Mouse (Mus musculus) G1E (cell line): ENCODE data around the gene Myo6. TPM values are rescaled to one million over a fixed set of nuclear protein-coding genes. Genes with fewer than 3 reads are reported as not detected.

ENCODE experiments used
- ATAC-seq: 2 replicates; pipeline ENCODE4 v1.8.0; 2016; ENCODE audit warnings: mild to moderate bottlenecking; ENCODE audit not compliant: insufficient number of reproducible peaks, poor library complexity, low FRiP score, severe bottlenecking; ENCODE audit errors: extremely low read depth
- DNase-seq: peaks from one replicate; pipeline ENCODE4 v3.0.0; 2012; ENCODE audit warnings: low spot score
- H3K27me3 ChIP-seq: 2 replicates; pipeline ENCODE4 v1.6.1; 2012; ENCODE audit warnings: mild to moderate bottlenecking, low read length, inconsistent platforms; ENCODE audit not compliant: insufficient read depth
- H3K36me3 ChIP-seq: replicated peaks from 2 replicates; pipeline ENCODE3; 2012; ENCODE audit warnings: mild to moderate bottlenecking, inconsistent platforms
- H3K4me1 ChIP-seq: 2 replicates; pipeline ENCODE4 v1.6.1; 2012; ENCODE audit warnings: low read depth, low read length, inconsistent platforms, mixed read lengths; ENCODE audit not compliant: insufficient read depth
- H3K4me3 ChIP-seq: 2 replicates; pipeline ENCODE4 v1.5.1; 2012; ENCODE audit warnings: low read depth, mild to moderate bottlenecking, inconsistent platforms, low read length, moderate library complexity, mixed read lengths
- H3K9me3 ChIP-seq: replicated peaks from 2 replicates; pipeline ENCODE4 v1.6.1; 2012; ENCODE audit warnings: inconsistent platforms
- CTCF ChIP-seq: IDR thresholded peaks from 2 replicates; pipeline ENCODE4 v1.5.1; 2012; ENCODE audit warnings: low read depth, low read length, inconsistent platforms, mixed read lengths
- GATA1 ChIP-seq: IDR thresholded peaks from 2 replicates; pipeline ENCODE4 v1.6.1; 2012; ENCODE audit warnings: borderline replicate concordance, low read length, inconsistent platforms, mixed read lengths
- GATA2 ChIP-seq: IDR thresholded peaks from 2 replicates; pipeline ENCODE4 v1.6.1; 2012; ENCODE audit warnings: low read depth, low read length, inconsistent platforms, borderline replicate concordance
- POLR2AphosphoS5 ChIP-seq: IDR thresholded peaks from 2 replicates; pipeline ENCODE4 v1.6.1; 2012; ENCODE audit warnings: low read depth, low read length, inconsistent platforms; ENCODE audit not compliant: insufficient replicate concordance
- TAL1 ChIP-seq: conservative IDR thresholded peaks from 2 replicates; pipeline ENCODE4 v1.6.1; 2012; ENCODE audit warnings: low read depth, low read length, inconsistent platforms, mixed read lengths
- polyA plus RNA-seq: library from polyadenylated mRNA; stranded (reverse); fragments of >175 nt; gene quantifications from 2 replicates; pipeline ENCODE4 v1.2.3, GENCODE M21; 2012
- total RNA-seq, 2 experiments: library from RNA; stranded (forward) in 1 of 2; stranded (reverse) in 1 of 2; fragments of 200-1000 nt in 1 of 2; fragments of >200 nt in 1 of 2; fragmentation: Nextera tagmentation in 1 of 2; gene quantifications; 2 replicates each; pipeline ENCODE4 v1.2.3; 2014 to 2017

The Myo6 gene
- total RNA-seq (2014; fragmentation: Nextera tagmentation) (11.5 and 17.6 TPM in 2 replicates), total RNA-seq (2017) (8.0 and 13.5 TPM in 2 replicates), polyA plus RNA-seq (4.9 and 8.2 TPM in 2 replicates)

DNA sequence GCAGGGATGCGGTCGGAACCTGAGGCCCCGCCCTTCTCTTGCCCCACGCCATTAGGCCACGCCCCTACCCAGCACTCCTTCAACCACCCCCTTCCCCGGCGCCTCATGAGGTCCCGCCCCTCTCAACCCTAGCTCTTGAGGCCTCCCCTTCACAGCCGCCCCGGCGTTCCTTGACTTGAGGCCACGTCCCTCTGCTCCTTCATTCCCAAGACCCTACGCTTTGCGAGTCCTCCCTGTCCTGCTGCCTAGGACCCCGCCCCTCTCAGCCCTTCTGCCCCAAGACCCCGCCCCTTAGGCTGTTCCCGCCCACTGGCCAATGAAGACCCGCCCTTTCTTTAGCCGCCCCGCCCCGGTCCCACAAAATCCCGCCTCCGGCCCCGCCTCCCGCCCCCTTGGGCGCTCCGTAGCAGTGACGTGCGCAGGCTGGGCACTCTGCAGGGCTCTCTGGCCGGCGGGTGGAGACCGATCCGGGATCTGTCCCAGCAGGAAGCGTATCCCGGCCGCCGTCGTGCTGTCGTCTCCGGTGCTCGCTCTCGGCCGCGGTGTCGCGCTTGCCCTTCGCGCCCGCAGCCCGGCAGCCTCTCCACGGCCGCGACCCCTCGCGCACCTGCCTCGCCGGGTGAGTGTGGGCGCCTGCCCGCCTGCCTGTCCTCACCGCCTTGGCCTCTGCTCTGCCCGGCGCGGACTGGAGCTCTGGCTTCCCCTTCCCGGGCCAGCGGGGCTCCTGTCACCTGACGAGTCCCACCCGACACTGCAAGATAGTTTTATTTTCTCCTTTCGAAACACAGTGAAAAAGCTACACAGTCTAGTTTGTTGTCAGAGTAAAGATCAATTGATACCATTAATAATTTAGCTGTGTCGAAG, at the start of gene Myo6:
TSS of gene Myo6 (plus strand) at position 421 of the 864 bp plus-strand sequence.
- no peak for TF ChIP-seq CTCF
- no peak for TF ChIP-seq GATA2
- no peak for TF ChIP-seq GATA1
- no peak for TF ChIP-seq TAL1
- TF ChIP-seq POLR2AphosphoS5, result no peak
- Histone ChIP-seq H3K4me1 (peaks cover 19% of the 10 kb centered on the region), H3K4me3 (peak within 1 kb of the TSS; percentile 86), H3K27me3 (peaks cover 6% of the 10 kb centered on the region), H3K9me3 (0 out of 2 replicates have a peak, but pooled peaks cover 2% of the 10 kb centered on the region), H3K36me3 (no peaks in the 10 kb centered on the region)
- DNase-seq (peak; percentile 80), ATAC-seq (peak; percentile 85)

DNA sequence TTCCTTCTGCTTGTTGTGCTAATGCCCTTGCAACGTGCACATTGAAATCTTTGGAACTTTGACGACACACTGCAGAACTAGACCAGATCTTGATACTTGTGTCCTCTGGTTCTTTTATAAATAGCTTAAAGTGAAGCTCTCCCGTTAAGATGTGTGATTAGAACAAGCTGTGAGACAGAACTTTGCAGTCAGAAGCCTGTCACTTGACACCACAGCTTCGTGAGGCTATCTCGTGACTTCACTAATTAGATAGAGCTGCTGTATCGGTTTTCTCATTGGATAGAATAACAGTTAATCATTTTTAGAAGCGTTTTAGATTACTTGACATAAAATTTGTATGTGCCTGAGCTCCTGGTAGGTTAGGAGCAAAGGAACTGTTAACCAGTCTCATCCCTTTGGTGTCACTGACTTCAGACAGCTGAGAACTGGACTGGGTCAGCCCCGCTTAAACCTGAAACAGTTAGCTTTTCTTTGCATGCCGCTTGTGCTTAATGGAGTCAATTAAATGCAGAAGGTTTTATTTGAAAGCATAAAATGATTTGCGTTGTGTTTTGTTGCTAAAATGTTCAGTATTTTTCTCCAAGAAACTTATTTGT, 18.7 kb upstream of the Myo6 start:
- peaks cover 61% of the 10 kb centered on the region for H3K36me3 ChIP-seq
- no peaks in the 10 kb centered on the region for H3K27me3 ChIP-seq
- H3K4me1 ChIP-seq, result no peaks in the 10 kb centered on the region
- no peak for ATAC-seq
- H3K4me3 ChIP-seq, result no peak overlapping the region
- TF ChIP-seq GATA2 (no peak), POLR2AphosphoS5 (no peak), TAL1 (no peak), GATA1 (no peak), CTCF (no peak)
- no peak for DNase-seq
- no peaks in the 10 kb centered on the region for H3K9me3 ChIP-seq

DNA sequence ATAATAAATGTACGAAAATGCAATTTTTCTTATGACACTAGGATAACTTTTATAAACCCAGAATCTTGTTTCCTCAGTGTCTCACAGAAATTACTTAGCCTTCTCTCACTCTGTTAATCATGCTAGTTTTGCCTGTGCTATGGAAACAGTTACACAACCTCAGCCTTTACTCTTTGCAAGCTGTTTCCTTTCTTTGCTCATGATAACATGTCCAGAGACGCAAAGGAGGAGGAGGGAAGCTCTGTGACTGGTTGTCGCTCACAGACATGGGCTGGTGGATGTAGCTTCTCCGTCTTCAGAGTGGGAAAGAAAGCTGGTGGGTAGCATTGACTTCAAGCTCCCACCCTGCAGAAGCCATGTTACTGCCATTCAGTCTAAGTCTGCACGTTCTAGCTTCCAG, 15.2 kb upstream of the Myo6 start:
- H3K9me3 ChIP-seq, result no peaks in the 10 kb centered on the region
- DNase-seq (no peak), ATAC-seq (no peak)
- H3K4me3 ChIP-seq, result no peak overlapping the region
- peaks cover 39% of the 10 kb centered on the region for H3K36me3 ChIP-seq
- H3K27me3 ChIP-seq, result no peaks in the 10 kb centered on the region
- no peaks in the 10 kb centered on the region for H3K4me1 ChIP-seq
- TF ChIP-seq GATA2 (no peak), GATA1 (no peak), POLR2AphosphoS5 (no peak), TAL1 (no peak), CTCF (no peak)

DNA sequence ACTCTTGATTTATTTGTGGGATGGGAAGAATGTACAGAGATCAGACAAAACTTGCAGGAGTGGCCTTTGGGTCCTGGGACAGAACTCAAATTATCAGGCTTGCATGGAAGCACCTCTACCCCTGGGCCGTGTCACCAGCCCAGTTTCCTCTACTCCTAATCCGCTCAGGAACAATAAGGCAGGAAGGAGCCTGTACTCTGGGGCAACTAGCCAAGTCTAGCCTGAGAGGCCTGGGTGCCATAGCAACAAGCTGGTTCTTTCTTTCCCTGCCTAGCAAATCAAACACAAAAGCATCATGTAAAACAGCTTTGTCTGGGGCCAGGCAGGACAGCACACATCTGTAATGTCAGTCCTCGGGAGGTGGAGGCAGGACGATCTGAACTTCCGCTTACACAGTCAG, 9.6 kb upstream of the Myo6 start:
- ATAC-seq (no peak), DNase-seq (no peak)
- H3K27me3 ChIP-seq, result peaks cover 15% of the 10 kb centered on the region
- no peak overlapping the region for H3K4me3 ChIP-seq
- peaks cover 8% of the 10 kb centered on the region for H3K36me3 ChIP-seq
- no peaks in the 10 kb centered on the region for H3K4me1 ChIP-seq
- TF ChIP-seq GATA2, result no peak
- TF ChIP-seq GATA1, result no peak
- no peak for TF ChIP-seq TAL1
- no peak for TF ChIP-seq POLR2AphosphoS5
- TF ChIP-seq CTCF, result no peak
- no peaks in the 10 kb centered on the region for H3K9me3 ChIP-seq

DNA sequence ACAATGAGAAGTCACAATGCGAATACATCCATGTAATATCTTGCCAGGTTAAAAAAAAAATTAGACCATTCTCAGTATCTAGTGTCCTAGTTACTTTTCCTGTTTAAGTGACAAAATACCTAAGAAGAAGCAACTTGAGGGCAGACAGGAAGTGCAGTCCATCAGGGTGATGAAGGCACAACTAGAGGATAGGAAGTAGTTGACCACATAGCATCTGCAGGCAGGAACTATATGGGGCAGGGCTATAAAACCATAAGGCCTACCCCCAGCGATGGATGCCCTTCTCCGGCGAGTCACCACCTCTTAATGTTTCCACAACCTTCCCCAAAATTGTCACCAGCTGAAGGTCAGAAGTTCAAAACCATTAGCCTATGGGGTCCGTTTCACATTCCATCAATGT, 8.1 kb upstream of the Myo6 start:
- no peak overlapping the region for H3K4me3 ChIP-seq
- H3K4me1 ChIP-seq, result no peaks in the 10 kb centered on the region
- H3K9me3 ChIP-seq, result no peaks in the 10 kb centered on the region
- peaks cover 17% of the 10 kb centered on the region for H3K27me3 ChIP-seq
- no peak for DNase-seq
- no peak for TF ChIP-seq GATA2
- no peak for TF ChIP-seq CTCF
- TF ChIP-seq POLR2AphosphoS5, result no peak
- no peak for TF ChIP-seq TAL1
- no peak for TF ChIP-seq GATA1
- H3K36me3 ChIP-seq, result peaks cover 7% of the 10 kb centered on the region
- ATAC-seq, result no peak

DNA sequence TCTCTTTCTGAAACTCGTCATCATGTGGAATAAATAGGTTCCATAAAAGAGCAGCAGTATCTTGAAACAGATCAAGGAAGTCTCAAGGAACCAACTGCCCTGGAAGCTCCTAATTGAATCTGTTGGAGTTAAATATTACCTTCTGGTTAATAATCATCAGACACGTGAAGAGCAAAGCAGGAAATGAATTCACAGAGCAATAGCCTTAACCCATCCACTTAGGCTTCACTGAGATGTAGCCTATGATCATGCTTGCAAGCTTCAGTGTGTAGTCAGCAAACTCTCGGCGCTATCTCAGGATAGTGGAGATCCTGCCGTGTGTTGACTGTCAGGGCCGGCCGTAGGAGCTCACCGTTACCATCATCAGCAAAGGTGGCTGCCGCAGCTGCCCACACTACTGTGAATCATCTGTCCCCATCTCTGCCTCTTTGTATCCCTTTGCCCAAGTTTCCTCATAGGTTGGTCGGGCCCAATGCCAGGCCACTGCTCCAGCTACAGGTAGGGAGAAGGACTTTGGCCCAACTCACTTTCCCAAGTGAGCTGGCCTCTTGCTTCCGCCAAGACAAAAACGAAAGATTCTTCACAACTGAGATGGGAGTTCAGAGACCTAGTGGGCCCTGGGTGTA, 6.9 kb upstream of the Myo6 start:
- no peak overlapping the region for H3K4me3 ChIP-seq
- TF ChIP-seq GATA2, result no peak
- TF ChIP-seq GATA1, result no peak
- no peak for TF ChIP-seq TAL1
- TF ChIP-seq POLR2AphosphoS5, result no peak
- no peak for TF ChIP-seq CTCF
- H3K27me3 ChIP-seq, result peaks cover 22% of the 10 kb centered on the region
- ATAC-seq (no peak), DNase-seq (no peak)
- H3K4me1 ChIP-seq, result no peaks in the 10 kb centered on the region
- 0 out of 2 replicates have a peak, but pooled peaks cover 2% of the 10 kb centered on the region for H3K9me3 ChIP-seq
- peaks cover 2% of the 10 kb centered on the region for H3K36me3 ChIP-seq
